Mouse (Mus musculus): ENCODE measurements at regions not wholly inside any gene's neighbourhood (a gene's known extent, or its start where the extent isn't known, plus 50 kb on each side); places are given as distances from the start of the nearest gene placed in this dataset.

DNA sequence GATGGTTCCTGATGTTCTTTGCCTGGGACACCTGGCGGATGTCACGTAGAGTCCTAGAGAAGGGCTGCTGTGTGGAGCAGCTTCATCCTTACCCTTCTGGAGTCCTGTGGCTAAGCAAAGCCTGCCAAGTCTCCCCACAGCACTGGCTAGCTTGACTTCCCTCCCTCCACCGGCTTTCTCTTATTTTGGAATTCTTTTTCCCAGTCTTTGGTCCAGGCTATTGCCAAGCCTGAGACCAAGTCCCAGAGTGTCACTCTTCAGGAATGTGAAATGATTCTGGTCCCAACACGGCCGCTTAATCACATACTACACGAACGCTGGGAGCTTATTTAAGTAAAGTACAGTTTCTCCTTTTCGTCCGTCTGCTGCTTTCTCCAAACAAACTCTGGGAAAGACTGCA lies 146.4 kb downstream of the Fndc1 start:
- DNase-seq (ENCODE audit: low spot score in 2 of 2) = no peak

DNA sequence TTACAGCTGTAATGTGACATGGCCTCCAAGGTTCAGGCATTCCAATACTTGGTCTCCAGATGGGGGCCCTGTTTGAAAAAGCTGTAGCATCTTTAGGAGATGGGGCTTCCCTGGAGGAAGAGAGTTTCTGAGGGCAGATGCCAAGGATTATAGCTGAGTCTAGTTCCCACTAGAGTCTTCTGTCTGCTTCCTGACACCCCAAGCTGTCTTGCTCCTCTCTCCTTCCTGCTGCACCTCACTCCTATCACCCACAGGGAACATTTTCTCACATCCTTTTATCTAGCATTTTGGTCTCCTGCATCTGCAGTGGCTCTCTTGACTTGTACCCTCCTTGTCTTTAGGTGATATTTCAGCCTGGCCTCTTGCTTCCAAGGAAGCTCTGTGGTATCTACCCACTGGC lies 147.3 kb downstream of the Fndc1 start:
- no peak for DNase-seq (ENCODE audit: low spot score in 2 of 2)

DNA sequence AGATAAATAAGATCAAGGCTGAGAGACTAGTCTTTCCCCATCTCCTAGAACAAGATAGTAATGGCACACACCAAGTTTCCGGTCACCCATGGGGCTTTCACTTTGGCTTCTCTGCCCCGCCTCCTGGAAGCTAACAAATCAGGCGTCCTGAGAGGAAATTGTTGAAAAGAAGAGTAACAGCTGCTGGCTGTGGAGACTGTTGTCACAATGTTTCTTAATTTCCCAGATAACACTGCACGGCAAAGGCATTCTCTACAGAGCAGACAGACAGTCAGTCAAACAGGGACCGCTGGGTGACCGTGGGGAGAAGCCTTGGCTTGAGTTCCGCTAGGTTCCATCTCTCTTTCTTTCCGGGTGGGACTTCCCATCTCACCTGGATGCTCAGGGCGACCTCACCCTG lies 148.2 kb downstream of the Fndc1 start:
- no peak for DNase-seq (ENCODE audit: low spot score in 2 of 2)

DNA sequence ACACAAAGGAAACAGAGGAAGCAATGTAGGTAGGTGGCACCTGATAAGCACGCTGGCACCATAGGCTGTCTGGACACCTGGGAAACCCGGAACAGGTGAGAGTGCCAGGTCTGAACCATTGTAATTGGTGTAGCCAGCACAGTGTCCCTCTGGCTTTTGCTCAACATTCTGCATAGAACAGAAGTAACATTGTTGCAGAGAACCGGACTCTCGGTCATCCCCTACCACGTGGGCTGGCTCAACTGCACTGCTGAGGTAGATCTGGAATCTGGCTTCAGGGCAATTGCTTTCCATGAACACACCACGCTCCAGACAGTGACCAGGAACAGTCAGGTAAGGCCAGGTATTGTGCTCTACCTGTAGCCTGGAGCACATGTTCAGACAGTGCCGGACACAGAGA lies 149.3 kb downstream of the Fndc1 start:
- DNase-seq (ENCODE audit: low spot score in 2 of 2) = no peak

DNA sequence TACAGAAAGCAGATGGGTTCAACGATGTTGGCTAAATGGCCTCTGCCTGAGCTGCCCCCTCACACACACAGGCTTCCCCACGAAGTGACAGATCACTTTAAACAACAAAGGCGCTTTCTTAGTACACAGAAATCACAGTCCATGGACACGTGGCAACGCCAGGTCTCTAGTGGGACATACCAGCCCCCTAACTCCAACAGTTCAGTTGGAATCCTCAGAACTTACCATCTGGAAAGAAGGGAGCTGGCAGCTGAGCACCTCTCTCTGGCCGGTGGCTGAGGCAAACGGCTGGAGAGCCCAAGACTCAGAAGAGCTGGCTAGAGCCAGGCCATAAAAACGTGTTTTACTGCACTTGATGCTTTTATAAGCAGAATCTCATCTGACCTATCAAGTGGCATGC lies 149.8 kb downstream of the Fndc1 start:
- no peak for DNase-seq (ENCODE audit: low spot score in 2 of 2)

DNA sequence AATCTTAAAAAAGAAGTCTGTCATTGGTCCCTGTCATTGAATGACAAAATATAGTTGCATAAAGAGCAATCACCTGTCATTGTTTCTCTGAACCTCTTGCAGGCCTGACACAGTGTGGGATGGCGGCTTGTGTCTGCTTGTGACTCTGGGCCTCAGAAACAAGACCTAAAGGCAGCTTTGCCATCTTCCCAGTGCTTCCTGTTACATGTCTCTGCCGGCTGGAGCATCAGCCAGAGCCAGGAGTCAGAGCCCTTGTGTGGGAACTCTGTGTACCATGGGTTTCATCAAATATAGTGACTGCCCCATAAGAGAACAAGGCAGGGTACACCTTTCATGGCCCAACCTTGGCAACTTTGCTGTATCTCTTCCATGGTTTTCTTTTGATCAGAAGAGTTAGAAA lies 150.3 kb downstream of the Fndc1 start:
- no peak for DNase-seq (ENCODE audit: low spot score in 2 of 2)

DNA sequence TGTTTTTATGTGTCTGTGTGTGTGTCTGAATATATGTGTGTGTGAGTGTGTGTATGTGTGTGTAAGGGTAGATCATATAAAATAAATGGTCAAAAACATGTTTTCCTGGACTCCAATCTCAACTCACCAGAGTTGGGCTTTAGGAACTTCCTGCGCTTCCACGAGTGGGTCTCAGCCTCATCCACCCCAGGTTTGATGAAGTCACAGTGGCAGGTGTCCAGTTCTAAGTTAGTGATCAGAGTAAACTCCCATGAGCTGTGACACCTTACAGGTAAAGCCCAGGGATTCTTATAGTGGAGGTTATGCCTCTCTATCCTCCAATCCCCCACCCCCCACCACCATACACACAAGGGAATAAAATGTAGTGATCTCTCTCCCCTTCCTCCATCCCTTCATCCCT lies 152.6 kb downstream of the Fndc1 start:
- DNase-seq (ENCODE audit: low spot score in 2 of 2) = no peak

DNA sequence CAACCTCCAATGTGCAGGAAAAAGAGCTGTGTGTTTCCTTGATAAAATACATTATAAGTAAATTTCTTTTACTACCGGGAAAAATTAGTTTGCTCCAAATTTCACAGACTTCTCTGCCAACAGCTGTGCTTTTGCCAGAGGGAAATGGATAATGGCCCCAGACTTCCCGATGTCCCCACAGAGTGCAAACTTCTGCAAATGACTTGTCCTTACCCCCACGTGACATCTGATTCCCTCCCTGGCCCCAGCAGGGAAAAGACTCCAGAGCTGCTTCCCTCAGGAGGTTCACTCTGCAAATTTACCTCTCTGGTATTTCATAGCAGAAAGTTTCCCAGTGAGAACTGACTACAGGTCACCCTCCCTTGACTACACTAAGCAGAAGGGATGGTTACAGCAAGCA lies 159.3 kb downstream of the Fndc1 start:
- DNase-seq (ENCODE audit: low spot score in 2 of 2) = no peak

DNA sequence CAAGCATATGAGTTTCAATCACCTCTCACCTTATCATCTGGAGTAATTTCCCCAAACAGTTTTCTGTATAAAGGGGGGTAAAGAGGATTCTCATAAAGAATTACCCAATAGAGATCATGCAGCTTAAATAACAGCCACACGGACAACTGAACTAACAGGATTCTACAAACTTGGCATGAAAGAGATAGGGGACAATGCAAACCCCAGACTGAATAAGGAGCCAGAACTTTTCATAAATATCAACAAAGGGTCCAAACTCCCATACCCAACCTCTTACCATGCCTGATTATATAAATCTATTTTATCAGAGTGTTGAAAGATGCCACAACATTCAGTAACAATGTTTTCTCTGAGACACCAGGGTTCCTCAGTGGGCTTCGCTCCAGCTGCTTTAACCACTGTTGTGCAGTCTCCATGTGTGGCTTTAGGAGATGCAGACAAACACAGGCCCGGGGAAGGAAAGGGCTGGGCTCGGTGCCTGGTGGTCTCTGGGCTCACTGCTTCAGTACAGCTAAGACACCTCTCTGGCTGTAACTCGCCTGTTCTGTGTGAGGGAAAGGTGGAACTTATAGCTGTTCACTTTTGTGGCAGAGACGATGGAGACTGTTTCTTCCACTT lies 160.2 kb downstream of the Fndc1 start:
- no peak for DNase-seq (ENCODE audit: low spot score in 2 of 2)

DNA sequence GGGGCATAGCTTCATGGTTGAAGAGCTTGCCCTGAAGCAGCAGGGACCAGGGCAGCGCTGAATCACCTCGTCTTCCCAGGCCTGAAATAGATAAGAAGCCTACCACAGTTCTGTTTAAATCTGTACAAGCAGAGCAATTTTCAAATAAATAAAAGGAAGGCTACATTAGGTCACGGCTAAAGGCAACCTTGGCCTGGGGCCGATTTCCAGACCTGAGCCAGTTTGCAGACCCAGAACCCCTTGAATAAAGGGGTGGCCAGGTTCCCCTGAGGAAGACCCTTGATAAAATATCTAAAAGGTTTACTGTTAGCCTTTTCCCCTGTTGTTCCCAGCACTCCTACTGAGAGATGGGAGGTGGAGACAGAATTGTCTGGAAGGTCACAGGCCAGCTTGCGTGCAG lies 160.9 kb downstream of the Fndc1 start:
- no peak for DNase-seq (ENCODE audit: low spot score in 2 of 2)

DNA sequence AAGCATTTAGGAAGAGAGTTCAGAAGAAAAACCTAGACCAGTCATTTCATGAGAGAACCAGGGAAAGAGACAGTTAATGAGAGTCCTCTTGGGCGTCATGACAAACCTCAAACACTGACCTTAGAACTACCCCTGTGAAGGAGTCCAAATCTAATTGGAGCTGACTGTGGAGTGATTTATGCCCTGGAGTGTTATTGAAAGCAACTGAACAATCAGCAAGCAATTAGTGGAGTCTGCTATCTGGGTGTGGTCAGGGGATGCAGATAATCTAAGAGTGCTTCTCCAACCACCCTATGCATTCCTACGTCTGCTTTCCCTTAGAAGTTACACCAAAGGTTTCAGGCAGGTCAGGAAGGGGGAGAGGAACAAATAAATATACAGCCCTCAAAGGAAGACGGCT lies 161.4 kb downstream of the Fndc1 start:
- DNase-seq (ENCODE audit: low spot score in 2 of 2) = no peak

DNA sequence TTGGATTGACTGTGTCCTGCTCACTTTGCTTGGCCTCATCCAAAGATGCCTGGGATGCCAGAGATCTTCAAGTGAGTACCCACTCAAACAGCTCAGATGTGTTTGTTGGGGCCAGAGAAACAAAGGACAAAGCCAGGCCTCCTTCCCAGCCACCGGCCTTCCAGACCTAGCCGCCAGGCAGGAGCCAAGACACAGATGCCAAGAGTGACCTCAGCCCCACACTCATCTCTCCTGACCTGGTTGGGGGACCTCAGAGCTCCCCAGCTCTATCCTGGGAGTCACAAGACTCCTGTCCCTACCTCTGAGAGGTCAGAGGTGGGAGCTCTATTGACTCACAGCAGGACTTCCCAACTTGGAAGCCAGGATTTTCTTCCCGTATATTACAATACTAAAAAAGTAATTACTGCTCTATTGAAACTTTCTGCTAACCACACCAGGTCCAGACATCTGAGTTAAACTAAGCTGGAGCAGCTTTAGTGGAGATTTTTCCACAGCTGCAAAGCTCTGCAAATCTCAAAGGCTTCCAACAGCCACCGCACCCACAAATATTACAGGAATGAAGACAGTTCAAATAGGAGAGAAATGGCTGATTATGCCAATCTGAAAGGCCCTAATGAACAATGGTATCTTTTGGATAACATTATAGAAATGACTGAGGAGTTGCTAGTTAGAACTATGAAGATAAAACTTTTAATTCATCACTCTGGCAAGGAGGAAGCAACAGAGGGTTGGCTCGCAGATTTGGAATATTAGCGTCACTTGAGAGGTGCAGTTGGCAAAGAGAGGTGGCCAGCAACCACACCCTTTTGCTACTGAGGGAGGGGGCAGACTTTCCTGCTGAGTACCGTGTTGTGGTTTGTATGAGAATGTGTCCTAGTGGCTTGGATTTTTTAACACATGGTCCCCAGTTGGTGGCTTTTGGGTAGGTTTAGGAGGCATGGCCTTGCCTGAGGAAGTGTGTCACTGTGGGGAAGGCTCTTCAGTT lies 162.9 kb downstream of the Fndc1 start:
- no peak for DNase-seq (ENCODE audit: low spot score in 2 of 2)

DNA sequence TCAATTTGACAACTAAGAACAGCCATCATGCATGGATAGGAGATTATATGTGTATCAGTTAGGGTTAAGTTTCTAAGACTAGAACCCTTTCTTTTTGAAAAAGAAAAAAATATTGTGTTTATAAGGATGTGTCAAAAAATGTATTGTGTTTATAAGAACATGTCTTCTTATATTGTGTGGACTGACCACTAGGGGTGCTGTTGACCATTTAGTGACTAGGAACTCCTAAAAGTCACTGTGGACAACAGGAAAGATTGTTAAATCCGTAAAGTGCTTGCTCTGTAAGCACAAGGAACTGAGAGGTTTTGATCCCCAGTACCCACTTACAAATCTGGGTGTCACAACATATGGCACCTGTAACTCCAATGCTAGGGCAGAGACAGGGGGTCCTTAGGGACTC lies 170.6 kb downstream of the Fndc1 start:
- no peak for DNase-seq (ENCODE audit: low spot score in 2 of 2)

DNA sequence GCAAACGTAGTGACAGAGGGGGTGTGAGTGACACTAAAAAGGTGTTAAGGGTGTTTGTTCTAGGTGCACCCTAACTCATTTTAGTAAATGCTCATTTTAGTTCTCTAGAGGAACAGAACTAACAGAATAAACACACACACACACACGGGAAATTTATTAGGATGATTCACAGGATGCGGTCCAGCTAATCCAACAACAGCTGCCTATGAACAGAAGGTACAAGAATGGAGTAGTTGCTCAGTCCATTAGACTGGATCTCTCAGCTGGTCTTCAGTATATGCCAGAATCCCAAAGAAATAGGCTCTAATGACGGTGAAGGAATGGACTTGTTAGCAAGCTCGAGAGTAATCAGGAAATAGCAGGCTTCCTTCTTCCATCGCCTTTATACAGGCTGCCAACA lies 171.1 kb downstream of the Fndc1 start:
- DNase-seq (ENCODE audit: low spot score in 2 of 2) = no peak

DNA sequence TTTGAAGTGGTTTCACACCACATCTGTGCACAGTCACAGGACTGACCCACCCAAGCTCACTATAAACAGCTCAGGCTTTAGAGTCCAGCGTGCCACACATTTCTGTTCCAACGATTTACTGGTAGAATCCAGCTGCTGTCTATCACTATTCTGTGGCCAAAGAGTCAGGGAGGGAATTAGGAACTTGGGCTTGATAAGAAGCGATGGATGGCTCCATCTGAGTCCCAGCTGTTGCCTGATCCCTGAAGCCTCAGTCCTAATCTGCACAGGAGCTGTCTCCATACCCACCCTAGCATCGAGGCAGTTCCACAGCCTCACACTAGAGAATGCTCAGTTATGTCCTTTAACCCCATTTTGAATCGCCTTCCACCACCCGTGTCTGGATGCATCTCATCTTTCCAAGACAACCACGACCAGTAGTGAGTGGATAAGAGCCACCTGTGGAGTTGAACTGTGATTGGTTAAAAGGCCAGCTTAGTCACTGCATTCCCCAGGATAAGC lies 173.0 kb downstream of the Fndc1 start:
- no peak for DNase-seq (ENCODE audit: low spot score in 2 of 2)

DNA sequence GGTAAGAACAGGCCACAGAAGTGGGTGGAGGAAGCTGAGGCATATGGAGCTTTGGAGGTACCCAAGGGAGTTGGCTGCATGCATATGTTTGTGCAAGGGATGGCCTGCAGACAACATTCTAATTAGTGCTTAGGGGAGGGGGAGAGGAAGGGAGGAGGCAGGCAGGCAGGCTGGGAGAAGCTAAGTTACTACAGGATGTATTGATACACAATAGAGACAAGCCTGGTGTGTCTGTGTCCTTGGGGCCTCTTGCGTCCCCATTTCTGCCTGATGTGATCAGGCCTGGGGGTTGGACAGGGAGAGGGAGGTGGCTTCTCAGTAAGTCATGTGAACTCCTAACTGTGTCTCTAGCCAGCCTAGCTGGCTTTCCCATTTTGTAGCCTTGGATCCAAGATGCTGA lies 175.1 kb downstream of the Fndc1 start:
- DNase-seq (ENCODE audit: low spot score in 2 of 2) = peak in 1 of 2 experiments; percentile 4

DNA sequence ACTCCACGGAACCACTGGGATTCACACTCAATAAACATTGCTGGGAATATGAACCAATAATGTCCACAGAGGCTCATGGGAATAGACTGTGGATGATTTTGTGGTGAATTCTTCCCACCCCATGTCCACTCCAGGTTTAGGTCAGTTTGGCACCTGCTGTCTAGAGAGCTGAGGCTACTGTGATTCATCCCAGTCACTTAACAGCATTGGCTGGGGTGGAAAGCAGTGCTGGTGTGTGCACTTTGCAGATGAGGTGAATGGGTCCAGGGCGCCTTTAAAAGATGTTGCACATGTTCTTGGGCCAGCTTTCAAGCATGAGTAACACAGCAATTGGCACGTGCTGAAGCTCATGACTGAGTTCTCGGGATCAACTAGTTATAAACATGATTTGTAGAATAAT lies 176.7 kb downstream of the Fndc1 start:
- no peak for DNase-seq (ENCODE audit: low spot score in 2 of 2)

DNA sequence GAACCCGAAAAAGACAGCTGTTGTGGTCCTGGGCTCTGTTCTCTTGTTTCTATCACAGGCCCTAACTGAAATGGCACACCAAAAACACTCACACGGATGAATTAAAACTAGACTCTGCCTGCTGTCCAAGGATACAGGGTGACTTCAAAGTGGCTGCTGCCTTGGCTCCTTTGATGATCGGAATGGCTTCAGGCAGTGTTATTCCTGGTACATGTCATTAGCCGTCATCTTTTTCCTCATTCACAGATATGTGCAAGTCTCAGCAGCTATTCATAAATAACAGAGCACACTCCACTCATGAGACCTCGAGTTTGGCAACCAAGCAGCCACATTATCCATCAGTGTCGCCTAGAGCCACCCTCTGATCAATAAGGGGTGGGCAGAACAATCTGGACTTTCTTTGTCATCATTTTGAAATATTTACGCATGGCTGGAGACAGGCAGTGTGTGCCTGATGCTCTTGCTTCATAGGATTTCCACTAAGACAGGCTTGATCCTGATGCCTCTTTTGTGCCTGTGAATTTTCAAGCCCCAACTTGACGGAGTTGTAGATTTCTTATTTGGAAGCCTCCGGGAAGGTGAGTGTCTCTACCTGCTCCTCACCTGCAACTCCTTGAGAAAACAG lies 182.1 kb downstream of the Fndc1 start:
- DNase-seq (ENCODE audit: low spot score in 2 of 2) = no peak

DNA sequence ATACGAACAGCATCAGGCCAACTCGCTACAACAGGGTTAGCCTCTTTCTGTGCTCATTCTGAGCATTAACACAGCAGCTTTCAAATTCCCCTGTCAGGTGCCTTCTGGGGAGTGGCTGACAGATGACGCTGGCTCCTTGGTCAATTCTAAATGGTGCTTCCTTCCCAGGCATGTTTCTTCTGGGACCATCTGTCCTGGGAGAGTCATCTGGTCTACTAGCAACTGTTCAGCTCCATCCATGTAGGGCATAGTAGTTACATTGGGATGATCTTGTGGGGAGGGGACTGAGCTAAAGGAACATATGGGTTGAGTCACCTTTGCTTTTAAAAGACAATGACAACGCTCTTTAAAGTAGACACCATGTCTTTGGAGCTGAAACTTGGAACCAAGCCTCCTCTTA lies 183.5 kb downstream of the Fndc1 start:
- DNase-seq (ENCODE audit: low spot score in 2 of 2) = no peak

DNA sequence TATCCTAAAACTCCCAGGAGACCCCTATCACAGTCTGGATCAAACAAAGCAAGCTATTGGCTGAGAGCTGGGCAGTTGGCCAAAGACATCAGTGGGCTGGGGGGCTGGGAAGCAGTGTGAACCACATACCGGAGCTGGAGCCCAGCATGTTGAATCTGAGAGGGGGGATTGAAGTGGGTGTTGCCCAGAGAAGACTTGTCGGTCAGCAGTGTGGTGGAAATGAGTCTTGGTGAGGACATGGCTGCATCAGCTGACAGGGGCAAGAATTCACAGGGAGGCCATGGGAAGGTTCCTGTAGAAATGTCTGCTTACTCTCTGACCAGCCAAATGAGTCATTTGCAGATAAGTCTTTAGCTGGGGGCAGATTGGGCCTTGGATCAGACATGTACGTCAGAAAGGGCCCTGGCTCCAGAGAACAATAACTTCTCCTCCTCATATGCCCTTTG lies 184.6 kb downstream of the Fndc1 start:
- no peak for DNase-seq (ENCODE audit: low spot score in 2 of 2)

DNA sequence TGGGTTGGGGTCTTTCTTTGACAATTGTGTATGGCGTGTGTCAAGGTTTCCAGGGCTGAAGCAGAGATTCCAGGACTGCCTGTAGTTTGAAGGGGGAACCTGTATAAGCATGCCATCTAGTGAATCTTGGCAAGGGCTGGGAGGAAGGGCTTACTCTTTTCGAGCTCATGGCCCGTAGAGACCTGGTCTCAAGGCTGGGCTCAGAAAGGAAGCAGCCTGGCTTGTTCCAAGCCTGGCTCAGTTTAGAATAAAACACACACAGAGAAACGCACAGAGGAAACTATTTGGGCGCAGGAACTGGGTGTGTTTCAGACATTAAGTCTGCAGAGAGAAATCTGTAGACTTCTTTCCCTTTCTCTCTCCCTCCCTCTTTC lies 192.8 kb downstream of the Fndc1 start:
- DNase-seq (ENCODE audit: low spot score in 2 of 2) = no peak

DNA sequence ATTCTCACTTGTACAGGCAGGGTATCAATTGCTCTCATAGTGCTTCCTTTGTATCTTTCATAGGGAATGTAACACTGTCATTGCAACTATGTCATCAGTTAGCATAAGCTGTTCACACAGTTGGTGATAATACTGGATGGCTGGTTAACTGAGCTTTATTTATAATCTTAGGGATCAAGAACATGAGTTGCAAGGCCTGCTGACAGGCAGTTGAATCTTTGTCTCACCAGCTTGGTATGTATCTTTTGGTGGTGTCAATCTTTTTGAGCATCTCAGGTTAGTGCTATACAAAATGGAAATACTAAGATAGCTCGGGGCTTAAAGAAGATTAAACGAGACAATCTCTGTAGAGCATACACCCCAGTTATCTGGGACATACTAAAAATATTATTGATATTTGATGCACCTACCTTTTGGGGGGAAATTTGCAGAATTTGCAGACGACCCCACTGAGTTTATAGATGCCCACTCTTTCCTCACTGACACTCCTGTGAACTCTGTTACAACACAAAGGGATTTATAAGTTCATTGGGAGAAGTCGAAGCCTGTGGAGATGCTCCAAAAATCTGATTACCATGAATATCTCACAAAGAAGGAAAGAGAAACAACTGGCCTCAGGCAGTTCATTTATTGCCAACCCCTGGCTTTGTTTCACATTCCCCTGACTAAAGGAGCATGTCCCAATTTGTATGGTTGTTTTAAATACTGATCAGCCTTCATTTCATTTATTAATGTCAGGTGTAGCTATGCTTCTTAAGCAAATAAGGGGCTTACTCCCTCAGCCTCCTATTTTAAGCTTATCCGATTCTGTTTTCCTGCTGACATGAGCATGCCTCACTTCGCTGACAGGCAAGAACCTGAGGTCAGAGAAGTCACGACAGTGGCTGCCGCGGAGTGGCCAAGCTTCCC lies 193.5 kb downstream of the Fndc1 start:
- DNase-seq (ENCODE audit: low spot score in 2 of 2) = no peak
